Mouse (Mus musculus) lung, adult 2 months (tissue): Measurements from ENCODE around the gene Znhit3.

Source experiments
- CTCF ChIP-seq: fragments of 200-500 bp; IDR thresholded peaks from 2 replicates; pipeline ENCODE4 v1.5.1; 2011; ENCODE audit warnings: mild to moderate bottlenecking, low read length, control low read depth; ENCODE audit not compliant: insufficient read depth
- POLR2A ChIP-seq: fragments of 200-500 bp; IDR thresholded peaks from 2 replicates; pipeline ENCODE4 v1.6.1; 2011; ENCODE audit warnings: low read depth, mild to moderate bottlenecking, control low read depth, low read length, borderline replicate concordance; ENCODE audit errors: extremely low read depth

GRCm38 (mm10) chr11:84952611-84953010, 36.4 kb upstream of the Znhit3 start:
- no peak for TF ChIP-seq POLR2A
- no peak for TF ChIP-seq CTCF
